In genomic region chr13:37855221-37855757, GRCm38 (mm10) we compare ENCODE assay signal across 11 mouse cellular contexts.
DNase-seq lines count a peak whose midpoint lies in the region; ATAC-seq and TF ChIP-seq lines count a peak whose summit lies in the region.
"Had no signal": no experiment of that assay in that cellular context is flagged by ENCODE, and none has a peak within 500 bp of the region (broad histone marks: within the 10 kb centered on the region; RNA-seq: fewer than 3 reads in every experiment).

No protein-coding gene starts in this region.

- WGBS in kidney, embryonic 15.5 days: 49% methylated on average over 3 of the region's 3 CpGs
- WGBS in liver, embryonic 14.5 days (ENCODE audit: insufficient replicate concordance): 15% methylated on average over 3 of the region's 3 CpGs

- H3K4me3 ChIP-seq in kidney, embryonic 15.5 days (replicated peaks): no peak overlapping the region
- H3K4me3 ChIP-seq in CH12.LX (replicated peaks in 1 of 3; ENCODE audit: low read depth in 2 of 3, low read length in 2 of 3, poor library complexity in 1 of 3) (peak overlapping the region; percentile 29 to 57 (median 49)), ES-Bruce4 (ENCODE audit: low read depth, low read length) (no peak overlapping the region)
- H3K4me3 ChIP-seq in liver, embryonic 14.5 days (ENCODE audit: insufficient read depth in 1 of 2, low read depth in 2 of 2, low read length in 2 of 2): peak overlapping the region in 1 of 2 experiments; percentile 61; a peak in 2 of 4 replicates
- H3K4me3 ChIP-seq: limb, embryonic 15.5 days; midbrain, embryonic 13.5 days had no signal

- dilution Hi-C loops in CH12.LX (cut with MboI; ENCODE audit: extremely low pct_ligation_motif_present, extremely low pct_unique_long_range_greater_than_20kb, low sequenced_read_pairs): no loop called here

- peak overlapping the region; percentile 57 for H3K4me2 ChIP-seq in kidney, embryonic 15.5 days
- peak overlapping the region; percentile 53 for H3K4me2 ChIP-seq in CH12.LX (ENCODE audit: insufficient read depth, low read depth, poor library complexity, severe bottlenecking)
- peak overlapping the region; percentile 96 for H3K4me2 ChIP-seq in liver, embryonic 14.5 days (ENCODE audit: low read depth)

- H3K27ac ChIP-seq in kidney, embryonic 15.5 days: peak overlapping the region; percentile 86
- H3K27ac ChIP-seq in CH12.LX (ENCODE audit: insufficient read depth, low read depth): no peak overlapping the region; the same call in 1 of the 2 replicates
- peak overlapping the region; percentile 90; the same call in 1 of the 2 replicates for H3K27ac ChIP-seq in ES-Bruce4 (ENCODE audit: insufficient read depth, low read length)
- H3K27ac ChIP-seq in liver, embryonic 14.5 days: peak overlapping the region; percentile 74
- H3K27ac ChIP-seq: hindbrain, embryonic 14.5 days; midbrain, embryonic 13.5 days had no signal

- peaks cover 48% of the 10 kb centered on the region for H3K79me2 ChIP-seq in CH12.LX (replicated peaks; ENCODE audit: control insufficient read depth, extremely low read depth, insufficient read depth, poor library complexity, severe bottlenecking)

- in situ Hi-C loops in CH12.LX (cut with MboI; ENCODE audit: low pct_ligation_motif_present, low pct_unique_long_range_greater_than_20kb, low sequenced_read_pairs): no loop called here

- H3K27me3 ChIP-seq in kidney, embryonic 15.5 days: no peaks in the 10 kb centered on the region
- H3K27me3 ChIP-seq in CH12.LX (replicated peaks): no peaks in the 10 kb centered on the region
- H3K27me3 ChIP-seq in ES-Bruce4 (ENCODE audit: control insufficient read depth, insufficient read depth, low read length, poor library complexity, severe bottlenecking): no peaks in the 10 kb centered on the region
- no peaks in the 10 kb centered on the region for H3K27me3 ChIP-seq in liver, embryonic 14.5 days (ENCODE audit: control insufficient read depth, insufficient read depth, low read length)
- H3K27me3 ChIP-seq: limb, embryonic 15.5 days had no signal

- H3K4me1 ChIP-seq in kidney, embryonic 15.5 days: peaks cover 66% of the 10 kb centered on the region
- H3K4me1 ChIP-seq in CH12.LX (ENCODE audit: control insufficient read depth in 1 of 2, insufficient read depth in 2 of 2): peaks cover 18 to 60% of the 10 kb centered on the region in 2 experiments
- H3K4me1 ChIP-seq in ES-Bruce4 (ENCODE audit: control insufficient read depth, insufficient read depth, low read length): peaks cover 5% of the 10 kb centered on the region
- H3K4me1 ChIP-seq in liver, embryonic 14.5 days (replicated peaks; ENCODE audit: control insufficient read depth in 2 of 2, insufficient read depth in 2 of 2, low read length in 1 of 2): peaks cover 46 to 54% of the 10 kb centered on the region in 2 experiments

- H3K36me3 ChIP-seq in kidney, embryonic 15.5 days: no peaks in the 10 kb centered on the region
- peaks cover 0 to under 1% of the 10 kb centered on the region in 2 experiments for H3K36me3 ChIP-seq in CH12.LX (replicated peaks in 1 of 2; ENCODE audit: control insufficient read depth in 1 of 2, insufficient read depth in 1 of 2, low read length in 1 of 2)
- no peaks in the 10 kb centered on the region for H3K36me3 ChIP-seq in ES-Bruce4 (ENCODE audit: control insufficient read depth, insufficient read depth, low read length, poor library complexity, severe bottlenecking)
- H3K36me3 ChIP-seq in liver, embryonic 14.5 days (replicated peaks; ENCODE audit: control insufficient read depth, insufficient read depth, low read depth): no peaks in the 10 kb centered on the region
- H3K36me3 ChIP-seq: limb, embryonic 15.5 days; midbrain, embryonic 13.5 days had no signal

- no peak overlapping the region for H3K9ac ChIP-seq in kidney, embryonic 15.5 days
- H3K9ac ChIP-seq in CH12.LX (ENCODE audit: insufficient read depth, low read depth): peak overlapping the region; percentile 42; the same call in 1 of the 2 replicates
- H3K9ac ChIP-seq in ES-Bruce4 (ENCODE audit: low read depth, poor library complexity, severe bottlenecking): no peak overlapping the region
- peak overlapping the region; percentile 80 for H3K9ac ChIP-seq in liver, embryonic 14.5 days (replicated peaks)
- H3K9ac ChIP-seq: hindbrain, embryonic 14.5 days; limb, embryonic 15.5 days; midbrain, embryonic 13.5 days had no signal

- TF ChIP-seq POLR2A in CH12.LX (IDR thresholded peaks at IDR 0.05; ENCODE audit: low read depth, low read length) (no peak; the same call in 1 of the 2 replicates), ES-Bruce4 (IDR thresholded peaks at IDR 0.05; ENCODE audit: insufficient read depth, low read length) (no peak)

- no peaks in the 10 kb centered on the region for H3K9me3 ChIP-seq in kidney, embryonic 15.5 days (replicated peaks)
- H3K9me3 ChIP-seq in CH12.LX (replicated peaks; ENCODE audit: low read length) (no peaks in the 10 kb centered on the region), ES-Bruce4 (replicated peaks; ENCODE audit: control insufficient read depth, insufficient read depth, low read length, poor library complexity, severe bottlenecking) (no peaks in the 10 kb centered on the region)
- H3K9me3 ChIP-seq in liver, embryonic 14.5 days (ENCODE audit: control insufficient read depth, low read length): no peaks in the 10 kb centered on the region
- H3K9me3 ChIP-seq: limb, embryonic 15.5 days; midbrain, embryonic 13.5 days had no signal

- no peak for TF ChIP-seq CTCF in CH12.LX (conservative IDR thresholded peaks at IDR 0.05 in 1 of 2, IDR thresholded peaks at IDR 0.05 in 1 of 2; ENCODE audit: low read depth in 2 of 2, low read length in 2 of 2)
- TF ChIP-seq CTCF in ES-Bruce4 (IDR thresholded peaks at IDR 0.05; ENCODE audit: low read depth, low read length): no peak
- no peak for TF ChIP-seq CTCF in liver, embryonic 14.5 days (IDR thresholded peaks at IDR 0.05; ENCODE audit: low read depth)

- ATAC-seq in kidney, embryonic 15.5 days (replicated peaks; ENCODE audit: low FRiP score): no peak
- ATAC-seq in liver, embryonic 14.5 days (ENCODE audit: insufficient read depth): no peak
- ATAC-seq: midbrain, embryonic 13.5 days had no signal

- no peak for TF ChIP-seq RAD21 in CH12.LX (IDR thresholded peaks at IDR 0.05; ENCODE audit: low read depth, low read length)

- DNase-seq in kidney, postnatal 14 days: no peak
- DNase-seq in CH12.LX (ENCODE audit: extremely low read depth): no peak
- no peak for DNase-seq in liver, embryonic 14.5 days (ENCODE audit: low read depth in 3 of 3, low spot score in 3 of 3)
- DNase-seq in right cerebral cortex, postnatal 10 days (ENCODE audit: low spot score in 2 of 2): no peak
- DNase-seq in adrenal gland, postnatal 4 days (ENCODE audit: low spot score in 2 of 2): no peak
- DNase-seq: cerebellum, adult 2 months had no signal

- TF ChIP-seq EP300 in CH12.LX (IDR thresholded peaks at IDR 0.05; ENCODE audit: low read length): no peak
- no peak for TF ChIP-seq EP300 in ES-Bruce4 (IDR thresholded peaks at IDR 0.05; ENCODE audit: insufficient read depth, low read depth, low read length)
- no peak; the same call in 1 of the 2 replicates for TF ChIP-seq EP300 in liver, embryonic 14.5 days (IDR thresholded peaks at IDR 0.05; ENCODE audit: low read depth)

TF ChIP-seq in CH12.LX, 34 proteins besides CTCF, POLR2A, EP300 and RAD21:
- TF ChIP-seq E2F4 (IDR thresholded peaks at IDR 0.05; ENCODE audit: insufficient replicate concordance, low read depth, low read length) (no peak), SIN3A (IDR thresholded peaks at IDR 0.05; ENCODE audit: low read length) (no peak), MYC (IDR thresholded peaks at IDR 0.05; ENCODE audit: low read depth, low read length) (no peak), ZKSCAN1 (IDR thresholded peaks at IDR 0.05; ENCODE audit: borderline replicate concordance, low read depth, low read length) (no peak), NRF1 (IDR thresholded peaks at IDR 0.05; ENCODE audit: low read depth, low read length) (no peak), CHD1 (IDR thresholded peaks at IDR 0.05; ENCODE audit: low read depth, low read length) (peak; percentile 76; the same call in 1 of the 2 replicates), CHD2 (IDR thresholded peaks at IDR 0.05; ENCODE audit: low read length) (no peak), ZMIZ1 (IDR thresholded peaks at IDR 0.05; ENCODE audit: low read depth, low read length) (no peak), ZNF384 (IDR thresholded peaks at IDR 0.05; ENCODE audit: low read depth, low read length) (peak; percentile 81), TCF12 (IDR thresholded peaks at IDR 0.05; ENCODE audit: low read depth, low read length) (0 out of 2 replicates have a peak, but pooled peaks have one; percentile 5), ELF1 (IDR thresholded peaks at IDR 0.05; ENCODE audit: low read depth, low read length) (no peak)
TF ChIP-seq in CH12.LX: peak in this region for 3.

Comparison
In these comparisons a context has a peak if more than half of its experiments do, and no peak if none do; other contexts are left out.
1. H3K4me3 ChIP-seq: peak in CH12.LX (3 of 3); none in kidney, embryonic 15.5 days (single experiment) and ES-Bruce4 (single experiment).
2. H3K9ac ChIP-seq: peak in CH12.LX (single experiment) and liver, embryonic 14.5 days (single experiment); none in kidney, embryonic 15.5 days (single experiment) and ES-Bruce4 (single experiment).
3. Peak in every context shown above with its lines, with median percentiles within 50 percentile points of each other: H3K4me2 ChIP-seq.